Mouse (Mus musculus): Measurements from ENCODE around the gene Cnih2. TPM values are rescaled to one million over a fixed set of nuclear protein-coding genes. Genes with fewer than 3 reads are reported as not detected.

Gene Cnih2
- total RNA-seq, 2 experiments from 2014 or later, result 274 to 282 TPM

GRCm38 (mm10) chr19:5071545-5072369 lies 26.6 kb downstream of the Cnih2 start:
- DNase-seq (ENCODE audit: low spot score in 2 of 2), result peak in 1 of 2 experiments; percentile 48

GRCm38 (mm10) chr19:5071077-5071476 lies 27.2 kb downstream of the Cnih2 start:
- no peak for DNase-seq (ENCODE audit: low spot score in 2 of 2)
- intact Hi-C loops (cut with DNase I), result loop anchor here (5.0 kb wide), 1 partner anchor 54 kb away; no protein-coding TSS in a partner anchor

More at GRCm38 (mm10) chr19:5071545-5072369, 26.6 kb downstream of the Cnih2 start:
- intact Hi-C loops (cut with DNase I), result loop anchor here (2.0 to 5.0 kb wide), 2 partner anchors 15 to 54 kb away; no protein-coding TSS in a partner anchor

- intact Hi-C loops (cut with DNase I), result loop anchor here (5.0 kb wide), 1 partner anchor 53 kb away; no protein-coding TSS in a partner anchor
- no peak for DNase-seq (ENCODE audit: low spot score in 2 of 2)
Measured at GRCm38 (mm10) chr19:5069978-5070377, 28.3 kb downstream of the Cnih2 start.

- intact Hi-C loops (cut with DNase I), result no loop called here
- DNase-seq (ENCODE audit: low spot score in 2 of 2), result no peak
Measured at GRCm38 (mm10) chr19:5069486-5069885, 28.8 kb downstream of the Cnih2 start.

GRCm38 (mm10) chr19:5068570-5069234 lies 29.6 kb downstream of the Cnih2 start:
- no peak for DNase-seq (ENCODE audit: low spot score in 2 of 2)
- intact Hi-C loops (cut with DNase I), result no loop called here

GRCm38 (mm10) chr19:5067867-5068569 lies 30.3 kb downstream of the Cnih2 start, which contains the start of gene Cd248:
Gene Cd248, plus strand, starts transcription at chr19:5068078.
- intact Hi-C loops (cut with DNase I), result no loop called here
- peak in 1 of 2 experiments; percentile 17 for DNase-seq (ENCODE audit: low spot score in 2 of 2)

- no peak for DNase-seq (ENCODE audit: low spot score in 2 of 2)
- intact Hi-C loops (cut with DNase I), result no loop called here
Measured at GRCm38 (mm10) chr19:5067040-5067799, 31.1 kb downstream of the Cnih2 start.

GRCm38 (mm10) chr19:5065104-5065503 lies 33.2 kb downstream of the Cnih2 start:
- DNase-seq (ENCODE audit: low spot score in 2 of 2), result no peak
- intact Hi-C loops (cut with DNase I), result no loop called here

- no peak for DNase-seq (ENCODE audit: low spot score in 2 of 2)
- intact Hi-C loops (cut with DNase I), result no loop called here
Measured at GRCm38 (mm10) chr19:5062446-5062845, 35.9 kb downstream of the Cnih2 start.

- no peak for DNase-seq (ENCODE audit: low spot score in 2 of 2)
- intact Hi-C loops (cut with DNase I), result no loop called here
Measured at GRCm38 (mm10) chr19:5062041-5062440, 36.3 kb downstream of the Cnih2 start.

GRCm38 (mm10) chr19:5060365-5061330 lies 37.7 kb downstream of the Cnih2 start:
- DNase-seq (ENCODE audit: low spot score in 2 of 2), result no peak
- intact Hi-C loops (cut with DNase I), result no loop called here

- intact Hi-C loops (cut with DNase I), result no loop called here
- DNase-seq (ENCODE audit: low spot score in 2 of 2), result no peak
Measured at GRCm38 (mm10) chr19:5058801-5059771, 39.2 kb downstream of the Cnih2 start.

- intact Hi-C loops (cut with DNase I), result loop anchor here (2.0 kb wide), 1 partner anchor 15 kb away; no protein-coding TSS in a partner anchor
- DNase-seq (ENCODE audit: low spot score in 2 of 2), result no peak
Measured at GRCm38 (mm10) chr19:5057876-5058775, 40.2 kb downstream of the Cnih2 start.

- no peak for DNase-seq (ENCODE audit: low spot score in 2 of 2)
- intact Hi-C loops (cut with DNase I), result loop anchor here (2.0 kb wide), 1 partner anchor 17 kb away; no protein-coding TSS in a partner anchor
Measured at GRCm38 (mm10) chr19:5056251-5056650, 42.1 kb downstream of the Cnih2 start.

- DNase-seq (ENCODE audit: low spot score in 2 of 2), result peak in 1 of 2 experiments; percentile 51
- intact Hi-C loops (cut with DNase I), result no loop called here
Measured at GRCm38 (mm10) chr19:5053909-5054308, 44.4 kb downstream of the Cnih2 start.

GRCm38 (mm10) chr19:5052853-5053252 lies 45.5 kb downstream of the Cnih2 start:
- DNase-seq (ENCODE audit: low spot score in 2 of 2), result no peak
- intact Hi-C loops (cut with DNase I), result no loop called here

Measured in left cerebral cortex, postnatal 25 days (tissue).